Mouse (Mus musculus): ENCODE measurements around the gene Xirp1. TPM values are rescaled to one million over a fixed set of nuclear protein-coding genes. Genes with fewer than 3 reads are reported as not detected.

Gene Xirp1
- total and polyA plus RNA-seq, 3 experiments, result not detected

- TF ChIP-seq MXI1 (IDR thresholded peaks at IDR 0.05; ENCODE audit: low read depth, low read length) (0 out of 2 replicates have a peak, but pooled peaks have one; percentile 24), ZMIZ1 (IDR thresholded peaks at IDR 0.05; ENCODE audit: low read depth, low read length) (no peak), ZC3H11A (IDR thresholded peaks at IDR 0.05; ENCODE audit: low read depth, low read length) (no peak), CHD1 (IDR thresholded peaks at IDR 0.05; ENCODE audit: low read depth, low read length) (no peak), RCOR1 (conservative IDR thresholded peaks at IDR 0.05; ENCODE audit: low read depth, low read length) (no peak), GABPA (IDR thresholded peaks at IDR 0.05; ENCODE audit: insufficient replicate concordance, low read depth, low read length) (no peak), CTCF (conservative IDR thresholded peaks at IDR 0.05 in 1 of 2, IDR thresholded peaks at IDR 0.05 in 1 of 2; ENCODE audit: low read depth in 2 of 2, low read length in 2 of 2) (peak; percentile 63 to 70), CHD2 (IDR thresholded peaks at IDR 0.05; ENCODE audit: low read length) (no peak), TBP (conservative IDR thresholded peaks at IDR 0.05; ENCODE audit: low read depth, low read length) (no peak), SMC3 (IDR thresholded peaks at IDR 0.05; ENCODE audit: low read depth, low read length) (peak; percentile 20; the same call in 1 of the 2 replicates), MAX (IDR thresholded peaks at IDR 0.05; ENCODE audit: low read length) (no peak)
- no peak for DNase-seq (ENCODE audit: extremely low read depth)
- peaks cover 2% of the 10 kb centered on the region for H3K9me3 ChIP-seq (replicated peaks; ENCODE audit: low read length)
- H3K27ac ChIP-seq (ENCODE audit: insufficient read depth, low read depth), result no peak overlapping the region
- no peak overlapping the region for H3K4me2 ChIP-seq (ENCODE audit: insufficient read depth, low read depth, poor library complexity, severe bottlenecking)
- H3K79me2 ChIP-seq (replicated peaks; ENCODE audit: control insufficient read depth, extremely low read depth, insufficient read depth, poor library complexity, severe bottlenecking), result peaks cover 6% of the 10 kb centered on the region
- no peak overlapping the region for H3K9ac ChIP-seq (ENCODE audit: insufficient read depth, low read depth)
- peaks cover 39 to 53% of the 10 kb centered on the region in 2 experiments for H3K36me3 ChIP-seq (replicated peaks in 1 of 2; ENCODE audit: control insufficient read depth in 1 of 2, insufficient read depth in 1 of 2, low read length in 1 of 2)
- peaks cover 16 to 47% of the 10 kb centered on the region in 2 experiments for H3K4me1 ChIP-seq (ENCODE audit: control insufficient read depth in 1 of 2, insufficient read depth in 2 of 2)
- in situ Hi-C loops (cut with MboI; ENCODE audit: low pct_ligation_motif_present, low pct_unique_long_range_greater_than_20kb, low sequenced_read_pairs) (no loop called here), dilution Hi-C loops (cut with MboI; ENCODE audit: extremely low pct_ligation_motif_present, extremely low pct_unique_long_range_greater_than_20kb, low sequenced_read_pairs) (no loop called here)
- no peak overlapping the region for H3K4me3 ChIP-seq (replicated peaks in 1 of 3; ENCODE audit: low read depth in 2 of 3, low read length in 2 of 3, poor library complexity in 1 of 3)
- H3K27me3 ChIP-seq (replicated peaks), result no peaks in the 10 kb centered on the region
These were observed 49.4 kb downstream of the Xirp1 start for GRCm38 (mm10) chr9:119973869-119974520.

- no peak for DNase-seq (ENCODE audit: extremely low read depth)
- no peak overlapping the region for H3K4me2 ChIP-seq (ENCODE audit: insufficient read depth, low read depth, poor library complexity, severe bottlenecking)
- H3K9ac ChIP-seq (ENCODE audit: insufficient read depth, low read depth), result no peak overlapping the region
- in situ Hi-C loops (cut with MboI; ENCODE audit: low pct_ligation_motif_present, low pct_unique_long_range_greater_than_20kb, low sequenced_read_pairs) (no loop called here), dilution Hi-C loops (cut with MboI; ENCODE audit: extremely low pct_ligation_motif_present, extremely low pct_unique_long_range_greater_than_20kb, low sequenced_read_pairs) (no loop called here)
- H3K4me3 ChIP-seq (replicated peaks in 1 of 3; ENCODE audit: low read depth in 2 of 3, low read length in 2 of 3, poor library complexity in 1 of 3), result no peak overlapping the region
- no peak overlapping the region for H3K27ac ChIP-seq (ENCODE audit: insufficient read depth, low read depth)
- no peak for TF ChIP-seq ZKSCAN1 (IDR thresholded peaks at IDR 0.05; ENCODE audit: borderline replicate concordance, low read depth, low read length)
- no peak for TF ChIP-seq MAX (IDR thresholded peaks at IDR 0.05; ENCODE audit: low read length)
- no peak for TF ChIP-seq NRF1 (IDR thresholded peaks at IDR 0.05; ENCODE audit: low read depth, low read length)
- no peak for TF ChIP-seq CHD1 (IDR thresholded peaks at IDR 0.05; ENCODE audit: low read depth, low read length)
- no peak for TF ChIP-seq CHD2 (IDR thresholded peaks at IDR 0.05; ENCODE audit: low read length)
- H3K79me2 ChIP-seq (replicated peaks; ENCODE audit: control insufficient read depth, extremely low read depth, insufficient read depth, poor library complexity, severe bottlenecking), result peaks cover 5% of the 10 kb centered on the region
- no peaks in the 10 kb centered on the region for H3K27me3 ChIP-seq (replicated peaks)
- peaks cover 39 to 53% of the 10 kb centered on the region in 2 experiments for H3K36me3 ChIP-seq (replicated peaks in 1 of 2; ENCODE audit: control insufficient read depth in 1 of 2, insufficient read depth in 1 of 2, low read length in 1 of 2)
- peaks cover 11 to 40% of the 10 kb centered on the region in 2 experiments for H3K4me1 ChIP-seq (ENCODE audit: control insufficient read depth in 1 of 2, insufficient read depth in 2 of 2)
- peaks cover 2% of the 10 kb centered on the region for H3K9me3 ChIP-seq (replicated peaks; ENCODE audit: low read length)
These were observed 50.1 kb downstream of the Xirp1 start for GRCm38 (mm10) chr9:119973281-119973680.
